Mouse (Mus musculus): ENCODE measurements around the gene Tdrd5.
A peak's percentile ranks its signal among the peaks of the same experiment; 100 is the strongest.

- TF ChIP-seq CTCF (conservative IDR thresholded peaks at IDR 0.05; ENCODE audit: insufficient read depth, insufficient read length, low read depth, low read length) (peak; percentile 94), POLR2A (IDR thresholded peaks at IDR 0.05; ENCODE audit: low read depth, low read length) (no peak)
Observed at GRCm38 (mm10) chr1:156241713-156242348, 61.6 kb downstream of the Tdrd5 start.
